Mouse (Mus musculus): ENCODE results near the gene Bfar.
"Not testable (repeated sequence)": the region's sequence is repeated elsewhere in the genome, so short reads cannot be mapped to it uniquely, and the experiment has no call there.

Gene Bfar

DNA sequence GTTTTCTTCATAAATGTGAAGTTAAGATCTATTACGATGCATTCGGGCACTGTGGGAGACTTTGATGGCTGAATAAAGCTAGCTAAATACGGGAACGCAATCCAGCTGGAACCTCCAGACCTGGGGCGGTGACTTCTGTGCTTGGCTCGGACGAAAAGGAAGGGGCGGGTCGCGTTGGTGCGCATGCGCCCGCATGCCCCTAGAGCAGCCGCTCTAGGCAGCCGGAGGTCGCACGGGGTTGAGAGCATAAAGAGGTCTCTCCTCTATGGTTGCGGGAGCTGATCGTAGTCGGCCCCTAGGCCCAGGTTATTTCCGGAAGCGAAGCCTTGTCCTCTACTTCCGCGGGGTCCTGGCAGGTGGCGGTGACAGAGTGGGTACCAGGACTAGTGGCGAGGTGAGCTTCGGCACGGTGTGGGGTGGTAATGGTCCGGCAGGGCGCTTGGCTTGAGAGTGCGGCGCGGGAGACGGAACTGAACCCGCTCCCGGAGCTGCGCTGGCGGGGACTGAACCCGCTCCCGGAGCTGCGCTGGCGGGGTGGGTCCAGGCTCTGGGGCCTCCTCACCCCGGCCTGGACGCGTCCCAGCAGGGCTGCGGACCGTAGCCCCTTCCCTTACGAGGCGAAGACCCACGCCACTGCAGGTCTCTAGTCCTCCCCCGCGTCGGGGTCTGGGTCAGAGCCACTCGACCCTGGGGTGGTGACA, at the start of gene Bfar, which contains the start of gene 3110001I22Rik:
Bfar (plus strand) TSS at position 174 of the 701 bp plus-strand sequence.
3110001I22Rik (plus strand) TSS at position 245 of the 701 bp plus-strand sequence.
- DNase-seq (ENCODE audit: low spot score in 2 of 2): peak; percentile 92 to 94

DNA sequence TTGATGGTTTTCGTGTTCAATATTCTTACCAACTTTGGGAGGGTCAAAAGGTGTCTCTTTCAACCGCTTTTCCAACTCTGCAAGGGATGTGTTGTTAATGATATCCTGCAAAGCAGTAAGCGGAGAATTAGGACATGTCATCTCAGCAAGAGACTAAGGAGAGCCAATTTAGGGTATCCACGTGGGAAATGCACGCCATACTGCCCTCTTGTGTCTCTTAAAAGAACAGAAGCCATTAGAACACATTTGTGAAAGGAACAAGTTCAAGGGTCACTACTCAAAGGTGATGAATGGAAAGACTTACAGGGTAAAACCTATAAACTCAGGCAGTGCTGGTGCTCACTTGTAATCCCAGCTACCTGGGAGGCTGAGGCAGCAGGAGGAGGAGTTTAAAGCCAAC, 43.3 kb upstream of the Bfar start:
- no peak for DNase-seq (ENCODE audit: low spot score in 2 of 2)

DNA sequence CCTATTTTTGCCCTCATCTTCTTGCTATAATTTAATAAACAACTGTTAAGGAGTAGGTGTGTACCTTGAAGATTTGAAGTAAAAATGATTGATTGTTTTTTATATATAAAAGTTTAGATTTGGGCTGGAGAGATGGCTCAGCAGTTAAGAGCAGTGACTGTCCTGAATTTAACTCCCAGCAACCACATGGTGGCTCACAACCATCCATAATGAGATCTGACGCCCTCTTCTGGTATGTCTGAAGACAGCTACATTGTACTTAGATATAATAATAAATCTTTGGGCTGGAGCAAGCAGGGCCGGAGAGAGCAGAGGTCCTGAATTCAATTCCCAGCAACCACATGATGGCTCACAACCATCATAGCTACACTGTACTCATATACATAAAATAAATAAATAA, 33.5 kb upstream of the Bfar start:
- not testable (repeated sequence) for DNase-seq (ENCODE audit: low spot score in 2 of 2)

DNA sequence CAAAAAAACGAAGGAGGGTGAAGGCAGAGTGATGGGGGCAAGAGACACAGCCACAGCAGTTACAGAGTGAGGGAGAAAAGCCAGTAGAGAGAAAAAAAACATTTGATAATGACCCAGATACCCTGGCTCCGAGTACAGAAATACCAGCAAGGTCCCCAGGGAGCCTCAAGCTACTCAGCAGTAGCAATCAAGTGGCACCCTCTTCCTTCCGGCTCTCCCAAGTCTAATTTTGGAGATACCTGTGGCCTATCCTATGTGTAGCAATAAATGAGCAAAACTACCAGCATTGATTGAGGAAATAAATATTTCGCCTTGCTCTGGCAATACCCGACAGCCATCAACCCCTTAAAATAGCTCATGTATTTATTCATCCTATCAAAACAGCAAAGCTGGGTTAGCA, 32.1 kb upstream of the Bfar start:
- no peak for DNase-seq (ENCODE audit: low spot score in 2 of 2)

DNA sequence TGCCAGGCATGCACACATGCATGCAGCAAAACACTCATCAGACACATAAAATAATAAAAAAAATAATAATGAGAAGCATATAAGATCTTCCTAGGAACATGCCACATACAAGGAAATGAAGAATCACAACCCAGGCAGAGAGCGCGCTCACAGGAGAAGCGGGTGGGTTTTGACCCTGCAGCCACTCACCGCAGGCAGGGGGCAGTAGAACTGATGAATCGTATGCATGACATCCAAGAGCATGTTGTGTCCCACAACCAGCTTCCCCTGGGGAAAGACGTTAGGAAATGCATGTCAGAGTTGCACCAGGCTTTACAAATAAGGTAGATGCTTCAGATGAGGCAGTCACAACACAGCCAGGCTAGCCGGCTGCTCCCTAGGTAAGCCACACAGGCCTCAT, 31.6 kb upstream of the Bfar start:
- DNase-seq (ENCODE audit: low spot score in 2 of 2): no peak

DNA sequence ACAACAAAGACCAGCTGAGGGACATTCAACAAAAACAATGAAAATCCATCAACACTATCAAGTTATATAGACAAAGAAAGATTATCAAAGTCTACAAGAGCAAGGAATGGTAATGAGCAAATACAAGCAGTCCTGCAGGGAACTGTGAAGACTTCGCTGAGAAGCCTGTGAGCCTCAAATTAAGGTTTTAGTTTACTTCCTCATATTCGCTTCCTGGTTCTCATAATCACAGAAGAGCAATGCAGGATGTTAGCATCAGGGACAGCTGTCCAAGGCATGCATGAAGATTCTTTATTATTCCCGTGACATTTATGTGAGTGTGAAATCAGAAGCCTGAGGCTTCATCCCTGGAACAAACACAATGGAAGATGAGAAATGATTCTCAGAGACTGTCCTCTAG, 27.2 kb upstream of the Bfar start:
- DNase-seq (ENCODE audit: low spot score in 2 of 2): no peak

DNA sequence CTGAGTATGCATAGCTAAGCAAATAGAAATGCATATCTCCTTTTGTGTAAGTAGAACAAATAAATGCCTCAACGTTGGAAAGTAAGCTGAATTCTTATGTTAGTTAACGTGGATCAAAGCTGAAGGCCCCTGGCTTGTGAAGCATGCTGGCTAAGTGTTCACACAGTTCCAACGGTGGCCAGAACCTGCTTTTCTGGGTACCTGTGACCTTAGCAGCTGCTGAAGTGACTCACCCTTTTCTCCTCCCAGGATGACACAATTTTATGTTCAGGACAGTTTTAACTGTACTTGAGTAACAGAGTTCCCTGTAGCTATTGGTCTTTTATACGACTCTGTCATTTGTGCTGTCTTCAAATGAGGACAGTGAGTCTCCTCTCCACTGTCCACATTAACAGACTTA, 25.7 kb upstream of the Bfar start:
- no peak for DNase-seq (ENCODE audit: low spot score in 2 of 2)

DNA sequence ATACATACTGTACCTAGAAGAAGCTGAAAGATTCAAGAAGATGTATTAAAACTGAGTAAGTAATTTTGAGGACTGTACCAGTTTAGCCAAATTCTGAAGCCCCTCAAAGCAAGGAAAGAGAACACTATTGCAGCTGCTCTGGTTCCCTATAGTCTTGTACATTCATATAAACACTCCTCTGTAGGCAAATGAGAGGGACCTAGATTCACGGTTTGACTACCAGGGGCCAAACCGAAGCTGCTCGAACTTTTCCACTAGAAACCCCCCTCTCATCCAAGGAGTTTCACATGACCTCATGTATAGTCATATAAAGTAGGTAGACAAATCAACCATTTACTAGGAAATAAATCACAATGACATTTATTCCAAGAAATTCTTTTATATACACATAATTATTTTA, 12.8 kb upstream of the Bfar start:
- DNase-seq (ENCODE audit: low spot score in 2 of 2): no peak

DNA sequence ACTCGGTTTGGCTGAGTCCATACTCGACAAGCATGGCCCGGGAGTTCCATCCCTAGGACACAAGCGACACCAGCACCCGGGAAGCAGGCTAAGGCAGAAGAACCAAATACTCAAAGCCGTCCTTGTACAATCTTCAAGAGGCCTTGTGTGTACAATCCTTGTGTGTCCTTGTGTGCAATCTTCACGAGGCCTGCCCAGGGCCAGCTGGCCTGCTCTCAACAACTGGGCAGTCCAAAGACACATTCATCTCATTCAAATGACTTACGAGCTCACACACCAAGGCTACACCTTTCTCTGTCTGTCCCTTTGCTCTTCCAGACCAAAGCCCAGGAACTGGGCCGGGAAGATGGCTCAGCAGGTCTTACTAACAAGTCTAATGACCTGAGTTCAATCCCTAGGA, 10.9 kb upstream of the Bfar start:
- no peak for DNase-seq (ENCODE audit: low spot score in 2 of 2)

DNA sequence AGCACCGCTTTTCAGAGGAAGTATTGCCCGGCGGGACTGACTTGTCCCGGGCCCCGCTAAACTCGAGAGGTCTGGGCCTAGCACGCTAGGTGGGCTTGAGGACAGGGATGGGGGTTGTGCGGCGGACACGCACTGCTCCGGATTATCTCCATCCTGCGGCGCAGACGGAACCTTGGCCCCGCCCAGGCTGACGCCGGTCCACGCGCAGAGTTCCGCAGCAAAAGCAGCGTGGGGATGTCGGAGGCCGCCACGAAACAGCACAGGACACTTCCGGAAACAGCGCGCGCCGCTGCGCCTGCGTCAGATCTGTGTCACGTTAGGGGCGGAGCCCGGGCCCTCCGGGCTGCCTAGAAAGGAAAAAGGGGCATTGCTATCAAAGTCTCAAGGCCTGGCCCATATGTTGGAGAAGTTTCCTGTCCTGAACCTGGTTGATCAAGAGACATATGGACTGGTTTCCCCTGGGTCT, 3.7 kb upstream of the Bfar start, which contains the start of gene Parn:
Parn (minus strand) TSS at position 293 of the 466 bp plus-strand sequence.
- DNase-seq (ENCODE audit: low spot score in 2 of 2): peak; percentile 92 to 94

DNA sequence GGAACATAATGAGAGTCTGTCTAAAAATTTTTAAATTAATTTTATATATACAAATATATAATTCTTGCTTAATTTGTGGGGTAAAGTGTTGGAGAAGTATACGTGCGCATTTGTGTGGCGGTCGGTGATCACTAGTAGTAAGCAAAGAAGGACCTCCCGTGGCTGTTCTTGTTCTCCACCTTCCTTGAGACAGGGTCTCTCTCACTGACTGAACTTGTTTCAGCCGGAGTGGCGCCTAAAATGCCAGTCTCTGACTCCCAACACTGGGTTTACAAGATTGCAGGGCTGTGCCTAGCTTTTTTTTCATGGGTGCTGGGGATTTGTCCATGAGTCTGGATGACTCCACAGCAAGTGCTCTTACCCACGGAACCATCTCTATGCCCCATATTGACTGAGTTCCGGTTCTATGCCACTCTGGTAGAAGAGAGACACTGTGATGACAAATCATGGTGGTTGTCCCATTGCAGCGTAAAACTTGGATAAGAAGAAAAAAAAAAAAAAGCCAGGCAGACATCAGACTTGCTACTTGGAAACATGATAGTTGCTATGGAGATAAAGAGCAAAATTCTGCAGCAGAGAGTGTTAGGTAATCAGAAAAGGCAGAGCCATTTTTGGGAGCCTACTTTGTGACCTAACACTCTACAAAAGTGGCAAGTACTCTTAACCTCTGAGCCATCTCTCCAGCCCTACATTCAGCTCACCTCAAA, 3.1 kb upstream of the Bfar start:
- DNase-seq (ENCODE audit: low spot score in 2 of 2): no peak

DNA sequence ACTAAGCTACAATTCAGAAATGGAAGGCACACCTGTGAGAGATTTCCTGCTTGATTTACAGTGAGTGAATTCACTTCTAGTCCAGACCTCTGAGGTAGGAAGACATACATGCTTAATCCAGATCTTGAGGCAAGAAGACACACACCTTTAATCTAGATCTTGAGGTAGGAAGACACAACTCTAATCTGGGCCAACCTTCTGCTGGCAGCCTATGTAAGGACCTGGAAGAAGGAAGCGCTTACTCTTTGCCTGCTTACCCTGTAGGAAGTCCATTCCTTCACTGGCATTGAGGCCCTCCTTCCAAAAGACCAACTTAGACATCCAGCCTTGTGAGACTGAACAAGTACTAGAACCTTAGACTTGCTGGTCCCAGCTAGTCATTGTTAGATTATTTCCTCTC, 2.4 kb upstream of the Bfar start:
- DNase-seq (ENCODE audit: low spot score in 2 of 2): no peak

DNA sequence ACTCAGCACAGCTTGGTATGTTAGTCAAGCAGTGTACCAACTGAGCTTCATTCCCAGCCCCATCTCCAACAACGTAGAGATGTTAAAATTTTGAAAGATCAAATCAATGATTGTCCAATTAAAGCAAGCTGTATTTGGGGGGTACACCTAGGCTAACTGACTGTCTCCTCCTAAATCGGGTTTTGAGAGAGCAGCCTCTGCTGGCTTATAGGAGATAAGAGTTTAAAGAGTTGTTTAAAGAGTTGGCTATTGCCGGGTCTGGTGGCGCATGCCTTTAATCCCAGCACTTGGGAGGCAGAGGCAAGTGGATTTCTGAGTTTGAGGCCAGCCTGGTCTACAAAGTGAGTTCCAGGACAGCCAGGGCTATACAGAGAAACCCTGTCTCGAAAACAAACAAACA, 762 bp upstream of the Bfar start:
- not testable (repeated sequence) for DNase-seq (ENCODE audit: low spot score in 2 of 2)

DNA sequence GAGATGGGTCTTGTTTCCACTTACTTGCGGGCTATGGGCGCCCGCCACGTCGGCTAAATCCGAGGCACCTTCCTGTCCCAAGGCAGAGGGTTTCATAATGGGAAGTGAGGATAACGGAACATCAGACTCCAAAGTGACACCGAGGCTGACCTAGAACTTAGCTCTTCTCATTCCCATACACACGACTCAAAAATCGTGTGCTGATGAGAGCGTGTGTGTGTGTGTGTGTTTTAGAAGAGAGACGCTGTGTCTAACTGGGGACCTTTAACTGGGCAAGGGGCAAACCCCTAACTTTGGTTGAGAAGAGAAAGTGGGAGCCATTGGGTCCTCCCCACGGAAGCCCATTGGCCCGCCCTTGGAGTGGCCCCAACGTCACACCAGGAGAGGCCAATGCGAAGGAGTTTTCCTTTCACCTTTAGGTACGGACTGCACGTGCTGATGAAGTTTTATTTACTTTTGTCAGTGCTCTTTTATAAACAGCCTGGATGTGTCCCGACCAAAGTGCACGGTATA, 784 bp downstream of the Bfar start:
- peak; percentile 60 to 69 for DNase-seq (ENCODE audit: low spot score in 2 of 2)

DNA sequence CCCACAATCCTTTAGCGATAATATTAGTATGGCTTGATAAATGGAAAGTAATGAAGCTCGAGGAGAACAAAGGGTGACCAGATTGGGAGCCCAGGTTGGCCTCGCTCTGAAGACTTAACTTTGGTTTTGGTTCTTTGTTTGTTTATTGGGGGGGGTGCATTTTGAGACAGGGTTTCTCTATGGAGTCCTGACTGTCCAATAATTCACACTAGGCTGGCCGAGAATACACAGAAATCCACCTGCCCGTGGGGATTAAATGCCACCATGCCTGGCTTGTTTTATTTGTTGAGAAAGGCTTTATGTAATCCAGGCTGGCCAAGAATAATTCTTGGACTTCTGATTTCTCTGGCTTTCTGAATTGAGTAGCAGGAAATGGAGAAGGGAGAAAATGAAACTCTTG, 1.5 kb downstream of the Bfar start:
- no peak for DNase-seq (ENCODE audit: low spot score in 2 of 2)

DNA sequence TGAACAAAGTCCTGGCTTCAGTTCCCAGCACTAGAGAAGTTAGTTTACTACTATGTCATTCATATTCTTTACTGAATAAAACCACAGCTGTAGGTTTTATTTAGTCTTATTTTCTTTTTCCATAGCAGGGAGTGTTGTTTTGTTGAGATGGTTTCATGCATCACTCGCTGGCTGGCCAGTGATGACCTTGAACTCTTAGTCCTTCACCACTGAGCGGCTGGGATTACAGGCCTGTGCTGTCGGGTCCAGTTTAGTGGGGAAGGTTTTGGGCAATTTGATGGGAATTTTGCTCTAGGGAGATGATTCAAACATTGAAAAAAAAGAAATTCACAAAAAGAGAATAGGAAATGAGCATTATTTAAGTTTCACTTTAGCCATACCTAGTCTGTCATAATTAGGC, 2.9 kb downstream of the Bfar start:
- no peak for DNase-seq (ENCODE audit: low spot score in 2 of 2)

DNA sequence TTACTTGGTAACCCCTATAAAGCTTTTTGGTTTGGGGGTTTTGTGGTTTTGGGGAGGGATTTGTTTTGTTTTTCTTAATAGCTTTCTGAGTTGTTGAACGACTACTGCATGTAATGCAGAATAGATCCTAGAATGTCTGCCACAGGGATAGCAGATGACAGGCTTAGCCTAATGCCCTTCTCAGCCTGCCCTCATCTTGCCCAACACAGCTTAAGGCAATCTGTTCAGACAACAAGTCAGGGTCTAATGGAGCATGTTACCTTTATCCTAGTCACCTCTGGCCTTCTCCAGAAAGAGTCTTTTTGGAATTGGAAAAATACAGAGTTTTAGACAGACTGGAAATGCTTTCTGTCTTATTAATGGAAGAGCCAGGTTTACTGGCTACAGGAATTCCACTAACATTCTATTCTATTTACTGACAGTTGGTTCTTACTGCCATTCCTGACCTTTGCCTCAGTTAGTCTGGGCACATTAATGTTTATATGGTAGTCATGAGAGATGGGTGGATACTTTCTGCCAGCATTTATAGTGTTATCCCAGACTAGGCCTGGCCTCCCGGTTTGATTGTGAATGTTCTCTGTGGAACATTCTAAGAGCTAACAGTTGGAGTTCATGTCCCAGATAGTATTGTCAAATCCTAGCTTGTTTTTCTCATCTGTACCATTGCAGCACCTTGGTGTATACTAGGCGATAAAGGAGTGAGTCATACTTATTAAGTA, 7.1 kb downstream of the Bfar start:
- no peak for DNase-seq (ENCODE audit: low spot score in 2 of 2)

DNA sequence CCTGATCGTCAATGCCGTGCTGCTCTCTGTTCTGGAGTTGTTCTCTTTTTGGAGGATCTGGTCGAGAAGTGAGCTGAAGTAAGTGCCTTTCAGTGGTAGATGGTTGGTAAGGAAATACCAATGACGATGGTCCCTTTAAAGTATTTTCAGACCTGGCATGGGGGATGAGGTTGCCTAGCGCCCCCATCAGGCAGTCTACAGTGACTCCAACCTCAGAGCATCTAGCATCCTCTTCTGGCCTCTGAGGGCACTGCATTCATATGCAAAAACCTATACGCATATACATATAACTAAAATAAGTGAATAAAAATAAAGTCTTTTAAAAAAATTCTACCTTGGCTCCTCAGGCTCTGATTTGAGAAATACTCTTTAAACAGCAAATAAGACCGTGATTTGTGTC, 27.3 kb downstream of the Bfar start:
- no peak for DNase-seq (ENCODE audit: low spot score in 2 of 2)

DNA sequence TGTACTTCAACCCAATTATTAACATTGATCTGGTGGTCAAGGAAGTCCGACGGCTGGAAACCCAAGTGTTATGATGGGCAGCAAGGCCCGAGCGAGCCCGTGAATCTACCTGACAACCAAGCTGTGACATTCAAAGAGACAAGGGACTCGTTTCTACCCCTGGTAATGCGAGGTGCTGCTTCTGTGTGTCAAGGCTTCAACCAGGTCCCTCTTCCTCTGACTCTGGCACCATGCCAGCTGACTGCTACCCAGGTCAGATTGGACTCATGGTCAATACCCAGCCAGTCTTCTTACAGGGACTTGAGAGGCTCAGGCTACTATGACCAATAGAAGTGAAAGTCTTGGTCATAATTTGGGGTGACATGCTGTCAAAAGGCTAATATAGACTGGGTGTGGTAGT, 30.5 kb downstream of the Bfar start:
- DNase-seq (ENCODE audit: low spot score in 2 of 2): peak in 1 of 2 experiments; percentile 4

DNA sequence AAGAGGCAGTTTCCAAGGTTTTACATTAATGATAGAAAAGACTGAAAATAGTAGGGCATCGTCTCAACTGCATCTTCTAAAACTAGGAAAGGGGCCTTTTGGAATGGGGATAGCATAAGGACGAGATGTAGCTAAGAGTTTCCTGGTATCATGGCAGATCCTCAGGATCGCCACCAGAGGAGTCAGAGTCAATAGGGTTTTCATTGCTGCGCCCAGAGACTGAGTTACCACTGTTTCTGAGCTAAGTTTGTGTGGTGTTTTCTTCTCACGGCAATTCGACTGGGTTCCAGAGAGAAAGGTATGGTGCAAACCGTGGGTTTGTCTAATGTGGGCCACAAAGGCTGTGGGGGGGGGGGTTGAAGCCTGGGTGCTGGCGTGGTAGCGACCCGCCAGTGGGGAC, 33.0 kb downstream of the Bfar start:
- DNase-seq (ENCODE audit: low spot score in 2 of 2): no peak

DNA sequence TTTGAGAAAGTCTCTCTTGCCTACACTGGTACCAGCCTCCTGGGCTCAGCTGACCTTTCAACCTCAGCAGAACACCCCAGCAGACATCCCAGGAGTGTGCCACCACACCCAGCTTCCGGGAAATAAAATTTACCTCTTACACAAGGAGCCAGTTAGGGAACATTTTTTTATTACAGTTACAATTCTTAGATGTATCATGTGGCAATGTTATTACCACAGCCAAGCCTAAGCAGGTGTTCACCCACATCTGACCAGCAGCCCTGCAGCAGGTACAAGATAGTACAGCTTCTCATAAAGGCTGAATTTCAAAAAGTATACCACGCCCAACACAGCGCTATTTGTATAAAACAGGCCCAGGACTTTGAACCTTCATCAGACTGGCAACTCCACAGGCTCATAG, 43.3 kb downstream of the Bfar start:
- DNase-seq (ENCODE audit: low spot score in 2 of 2): no peak

DNA sequence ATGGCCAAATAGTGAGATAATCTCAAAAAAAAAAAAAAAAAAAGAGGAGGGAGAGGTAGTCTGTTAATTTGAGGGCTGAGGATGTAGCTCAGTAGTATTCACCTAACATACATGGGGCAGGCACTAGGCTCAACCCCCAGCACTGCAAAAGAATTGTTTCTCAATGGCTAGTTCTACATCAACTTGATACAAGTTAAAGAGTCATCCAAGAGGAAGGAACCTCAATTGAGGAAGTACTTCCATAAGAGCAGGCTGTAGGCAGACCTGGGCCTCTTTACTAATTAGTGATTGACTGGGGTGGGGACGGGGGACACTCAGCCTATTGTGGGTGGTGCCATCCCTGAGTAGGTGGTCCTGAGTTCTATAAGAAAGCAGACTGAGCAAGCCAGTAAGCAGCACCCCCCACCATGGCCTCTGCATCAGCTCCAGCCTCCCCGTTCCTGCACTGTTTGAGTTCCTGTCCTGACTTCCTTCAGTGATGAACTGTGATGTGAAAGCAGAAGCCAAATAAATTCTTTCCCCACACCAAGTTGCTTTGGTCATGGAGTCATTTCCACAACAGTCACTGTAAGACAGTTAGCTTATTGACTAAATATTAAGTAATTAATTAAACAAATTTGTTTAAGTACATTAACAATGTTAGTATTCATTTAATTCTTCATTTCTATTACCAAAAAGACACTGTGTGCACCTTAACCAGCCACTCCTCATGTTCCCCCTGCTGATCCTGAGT, 45.3 kb downstream of the Bfar start:
- no peak for DNase-seq (ENCODE audit: low spot score in 2 of 2)

Measured in heart, adult 9 months (tissue).